Mouse (Mus musculus): Measurements from ENCODE around the gene Kcnh4.

- TF ChIP-seq CTCF (IDR thresholded peaks at IDR 0.05; ENCODE audit: borderline replicate concordance, extremely low read depth, insufficient read depth, insufficient read length) (peak; percentile 29; the same call in 1 of the 2 replicates), POLR2A (IDR thresholded peaks at IDR 0.05; ENCODE audit: borderline replicate concordance, extremely low read depth, insufficient read depth, insufficient read length, poor library complexity, severe bottlenecking) (no peak)
Measured at GRCm38 (mm10) chr11:100759611-100760233, at the start of gene Kcnh4.
